Mouse (Mus musculus): ENCODE results near the gene Kctd12. TPM values are rescaled to one million over a fixed set of nuclear protein-coding genes. Genes with fewer than 3 reads are reported as not detected.

Kctd12 gene
- polyA plus RNA-seq, 1 experiment from 2014 or later = 5.4 TPM

DNA sequence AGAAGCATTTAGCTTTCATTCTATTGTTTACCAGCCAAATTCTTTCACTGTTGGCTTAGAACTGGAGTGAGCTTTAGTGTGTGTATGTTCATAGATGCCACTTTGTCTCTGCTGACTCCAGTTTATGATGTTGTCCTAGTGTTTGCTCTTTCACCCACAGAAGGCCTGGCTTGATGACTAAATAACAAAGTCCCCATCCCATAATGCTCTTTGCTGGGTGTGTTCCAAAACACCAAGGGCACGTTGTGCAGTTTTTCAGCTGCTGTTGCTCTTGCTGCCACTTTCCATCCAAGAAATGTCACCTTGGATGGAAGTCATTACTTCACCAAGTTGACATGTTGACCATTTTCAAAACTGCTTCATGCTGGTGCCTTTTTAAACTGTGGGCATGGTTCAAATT lies 30.5 kb downstream of the Kctd12 start:
- H3K4me1 ChIP-seq = no peaks in the 10 kb centered on the region
- H3K9ac ChIP-seq = no peak overlapping the region
- H3K4me2 ChIP-seq = no peak overlapping the region
- no peak overlapping the region for H3K27ac ChIP-seq
- H3K36me3 ChIP-seq (ENCODE audit: poor library complexity, severe bottlenecking) = no peaks in the 10 kb centered on the region
- no peak overlapping the region for H3K4me3 ChIP-seq
- no peaks in the 10 kb centered on the region for H3K27me3 ChIP-seq
- 83% methylated on average over 1 of the region's 1 CpGs for WGBS
- no peak for ATAC-seq
- H3K9me3 ChIP-seq (replicated peaks) = no peaks in the 10 kb centered on the region

DNA sequence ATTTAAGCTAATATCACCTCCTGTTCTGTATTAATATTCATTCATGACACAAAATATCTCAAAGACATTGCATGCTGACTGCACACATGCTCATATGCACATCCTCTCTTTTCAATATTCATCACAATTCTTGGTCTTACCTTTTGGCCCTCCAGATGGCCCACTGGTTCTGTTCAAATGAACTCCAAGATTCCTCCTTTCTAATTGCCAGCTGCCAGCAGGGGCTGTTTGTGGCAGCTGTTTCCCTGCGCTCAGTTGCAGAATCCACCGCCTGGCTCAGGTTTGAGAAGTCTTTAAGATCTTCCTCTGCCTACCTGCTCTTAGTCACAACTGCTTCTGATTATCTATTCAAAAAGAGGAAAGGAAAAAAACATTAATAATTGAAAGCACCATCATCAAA lies 34.6 kb downstream of the Kctd12 start:
- WGBS = 64% methylated on average over 2 of the region's 2 CpGs
- no peak for ATAC-seq

DNA sequence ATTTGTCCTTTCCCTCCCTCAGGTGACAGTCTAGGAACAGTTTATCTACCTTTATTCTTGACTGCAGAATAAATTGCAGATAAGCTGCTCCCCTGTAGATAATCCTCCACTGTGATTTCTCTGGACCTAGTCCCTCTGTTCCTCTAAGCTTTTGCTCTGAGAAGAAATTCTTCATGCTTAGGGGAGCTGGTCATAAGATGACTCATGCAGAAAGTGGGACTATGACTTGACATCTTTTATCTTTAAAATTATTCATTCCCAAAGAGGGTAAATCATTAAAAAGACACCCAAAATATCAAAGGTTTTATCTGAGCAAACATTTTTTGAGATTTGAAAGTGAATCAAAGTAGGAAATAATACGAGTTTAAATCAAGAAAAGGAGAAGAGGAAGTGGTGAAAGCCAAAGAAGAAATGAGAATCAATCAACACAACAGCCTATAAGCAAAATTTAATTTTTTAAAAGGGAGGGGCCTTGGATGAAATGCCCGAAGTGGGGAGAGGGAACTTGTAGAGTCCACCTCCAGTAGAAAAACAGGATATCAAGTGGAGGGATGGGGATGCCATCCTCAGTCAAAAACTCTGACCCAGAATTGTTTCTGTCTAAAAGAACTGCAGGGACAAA lies 40.1 kb downstream of the Kctd12 start:
- no peak for ATAC-seq
- no peaks in the 10 kb centered on the region for H3K27me3 ChIP-seq

More for the DNA sequence above, 34.6 kb downstream of the Kctd12 start:
- no peaks in the 10 kb centered on the region for H3K4me1 ChIP-seq
- H3K27me3 ChIP-seq = no peaks in the 10 kb centered on the region
- H3K4me2 ChIP-seq = no peak overlapping the region
- H3K9me3 ChIP-seq (replicated peaks) = no peaks in the 10 kb centered on the region
- H3K4me3 ChIP-seq = no peak overlapping the region
- no peak overlapping the region for H3K27ac ChIP-seq
- H3K9ac ChIP-seq = no peak overlapping the region
- H3K36me3 ChIP-seq (ENCODE audit: poor library complexity, severe bottlenecking) = no peaks in the 10 kb centered on the region

DNA sequence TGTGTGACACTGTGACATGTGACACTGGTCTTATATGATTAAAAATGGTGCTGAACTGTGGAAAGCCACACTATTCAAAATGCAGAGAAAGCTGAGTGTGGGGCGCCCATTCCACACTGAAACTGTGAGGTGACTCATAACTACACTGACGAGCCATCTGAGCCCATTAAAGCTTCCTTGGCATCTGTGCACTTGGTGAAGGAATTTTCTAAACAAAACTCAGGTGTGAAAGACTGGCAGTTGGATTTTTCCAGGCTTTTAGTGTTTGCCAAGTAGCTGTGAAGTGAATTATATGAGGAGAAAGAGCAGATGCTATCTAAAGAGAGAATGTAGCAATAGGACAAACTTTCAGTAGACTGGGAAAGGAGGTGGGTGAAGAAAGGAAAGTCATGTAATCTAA lies 47.6 kb downstream of the Kctd12 start:
- Histone ChIP-seq H3K27me3 (no peaks in the 10 kb centered on the region), H3K4me3 (no peak overlapping the region), H3K36me3 (ENCODE audit: poor library complexity, severe bottlenecking) (no peaks in the 10 kb centered on the region), H3K9ac (no peak overlapping the region), H3K4me1 (no peaks in the 10 kb centered on the region), H3K9me3 (replicated peaks) (no peaks in the 10 kb centered on the region), H3K27ac (no peak overlapping the region), H3K4me2 (no peak overlapping the region)
- ATAC-seq = no peak
- 76% methylated on average over 2 of the region's 2 CpGs for WGBS

More for the DNA sequence above, 40.1 kb downstream of the Kctd12 start:
- no peaks in the 10 kb centered on the region for H3K9me3 ChIP-seq (replicated peaks)
- H3K4me1 ChIP-seq = no peaks in the 10 kb centered on the region
- no peak overlapping the region for H3K27ac ChIP-seq
- H3K9ac ChIP-seq = no peak overlapping the region
- H3K4me2 ChIP-seq = no peak overlapping the region
- 76% methylated on average over 2 of the region's 2 CpGs for WGBS
- no peak overlapping the region for H3K4me3 ChIP-seq
- H3K36me3 ChIP-seq (ENCODE audit: poor library complexity, severe bottlenecking) = no peaks in the 10 kb centered on the region

DNA sequence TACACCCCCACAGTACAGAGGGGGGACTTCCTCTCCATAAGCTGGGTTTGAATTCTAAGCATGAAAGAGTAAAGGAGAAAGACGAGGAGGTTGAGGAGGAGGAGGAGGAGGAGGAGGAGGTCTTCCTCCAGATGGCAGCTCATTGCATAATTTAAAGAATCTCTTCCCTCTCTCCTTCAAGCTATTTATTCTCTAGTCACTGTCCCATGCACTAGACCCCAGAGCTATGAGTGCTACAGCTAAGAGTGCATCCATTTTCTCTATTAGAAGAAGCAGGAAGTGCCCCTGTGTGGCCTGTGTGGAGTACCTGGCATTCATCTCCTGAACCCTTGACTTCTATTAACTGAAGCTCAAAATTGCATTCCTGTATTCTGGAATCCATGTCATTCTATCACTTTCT lies 51.5 kb downstream of the Kctd12 start:
- 55% methylated on average over 1 of the region's 1 CpGs for WGBS
- no peak for ATAC-seq
- Histone ChIP-seq H3K4me3 (no peak overlapping the region), H3K36me3 (ENCODE audit: poor library complexity, severe bottlenecking) (no peaks in the 10 kb centered on the region), H3K4me1 (no peaks in the 10 kb centered on the region), H3K27me3 (no peaks in the 10 kb centered on the region), H3K9me3 (replicated peaks) (no peaks in the 10 kb centered on the region), H3K9ac (no peak overlapping the region), H3K27ac (no peak overlapping the region), H3K4me2 (no peak overlapping the region)

DNA sequence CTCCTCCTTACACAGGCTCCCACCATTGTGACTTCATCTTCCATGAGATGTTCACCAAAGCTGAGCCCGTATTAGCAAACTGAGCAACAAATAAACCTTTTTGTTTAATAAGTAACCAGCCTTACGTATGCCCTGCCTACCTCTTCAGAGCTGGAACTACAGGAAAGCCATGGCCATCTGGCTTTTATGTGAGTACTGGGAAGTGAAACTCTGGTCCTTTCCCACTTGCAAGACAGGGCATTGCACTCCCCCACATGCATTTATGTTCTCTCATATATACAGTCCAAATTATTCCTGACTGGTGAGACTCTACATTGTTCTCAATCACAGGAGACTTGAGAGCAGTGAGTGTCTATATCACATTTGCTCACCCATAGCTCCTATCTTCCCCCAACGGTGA lies 52.9 kb downstream of the Kctd12 start:
- H3K36me3 ChIP-seq (ENCODE audit: poor library complexity, severe bottlenecking) = no peaks in the 10 kb centered on the region
- H3K9ac ChIP-seq = no peak overlapping the region
- H3K4me2 ChIP-seq = no peak overlapping the region
- no peak overlapping the region for H3K27ac ChIP-seq
- no peak overlapping the region for H3K4me3 ChIP-seq
- no peak for ATAC-seq
- WGBS = 90% methylated on average over 3 of the region's 3 CpGs
- H3K27me3 ChIP-seq = no peaks in the 10 kb centered on the region
- H3K9me3 ChIP-seq (replicated peaks) = no peaks in the 10 kb centered on the region
- no peaks in the 10 kb centered on the region for H3K4me1 ChIP-seq

DNA sequence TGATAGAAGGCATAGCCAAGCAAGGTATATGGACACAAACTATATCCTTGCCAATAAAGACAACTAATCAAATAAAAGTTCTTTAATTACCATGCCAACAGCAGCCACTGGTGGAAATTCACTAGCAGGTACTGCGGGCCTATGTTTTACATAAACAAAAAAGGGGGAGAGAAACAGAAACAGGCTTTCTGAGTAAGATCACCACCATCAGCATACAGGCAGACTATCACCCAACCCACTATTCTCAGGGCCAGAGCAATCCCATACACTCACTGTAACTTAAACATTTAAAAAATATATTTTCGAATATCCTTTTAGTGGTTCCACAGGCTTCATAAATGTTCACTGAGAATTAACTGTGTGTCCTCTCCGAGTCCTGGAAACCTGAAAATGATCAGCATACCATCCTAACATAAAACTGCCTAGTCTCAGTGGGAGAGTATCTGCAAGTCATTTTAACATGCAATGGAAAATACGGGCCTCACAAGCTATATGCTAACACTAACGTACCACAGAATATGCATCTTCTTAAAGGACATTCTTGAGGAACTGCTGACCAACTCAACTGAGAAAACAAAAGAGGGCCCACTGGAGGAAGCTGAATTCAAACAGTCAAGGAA lies 54.5 kb downstream of the Kctd12 start:
- H3K4me2 ChIP-seq = no peak overlapping the region
- no peak for ATAC-seq
- no peaks in the 10 kb centered on the region for H3K36me3 ChIP-seq (ENCODE audit: poor library complexity, severe bottlenecking)
- WGBS = 97% methylated on average over 5 of the region's 5 CpGs
- no peaks in the 10 kb centered on the region for H3K4me1 ChIP-seq
- H3K27ac ChIP-seq = no peak overlapping the region
- no peak overlapping the region for H3K9ac ChIP-seq
- no peaks in the 10 kb centered on the region for H3K27me3 ChIP-seq
- H3K9me3 ChIP-seq (replicated peaks) = no peaks in the 10 kb centered on the region
- no peak overlapping the region for H3K4me3 ChIP-seq

Small RNAs within 50 kb of the gene (microRNA-seq; reads per million reads assigned to microRNA genes)
- 1.6 reads per million for gene Mir5130

Other genes with a start within 250 kb of the Kctd12 start
- gene Acod1, start 64.3 kb upstream of the Kctd12 start, polyA plus RNA-seq (2015; fragmentation: Nextera tagmentation; extraction: Ambion mirVana) = not detected in 2 replicates
- 11.1 and 11.8 TPM in 2 replicates for gene Cln5, start 87.6 kb upstream of the Kctd12 start, polyA plus RNA-seq (2015; fragmentation: Nextera tagmentation; extraction: Ambion mirVana)
- gene Fbxl3, start 116.9 kb upstream of the Kctd12 start, polyA plus RNA-seq (2015; fragmentation: Nextera tagmentation; extraction: Ambion mirVana) = 20.2 and 21.5 TPM in 2 replicates